In the genomic region with DNA sequence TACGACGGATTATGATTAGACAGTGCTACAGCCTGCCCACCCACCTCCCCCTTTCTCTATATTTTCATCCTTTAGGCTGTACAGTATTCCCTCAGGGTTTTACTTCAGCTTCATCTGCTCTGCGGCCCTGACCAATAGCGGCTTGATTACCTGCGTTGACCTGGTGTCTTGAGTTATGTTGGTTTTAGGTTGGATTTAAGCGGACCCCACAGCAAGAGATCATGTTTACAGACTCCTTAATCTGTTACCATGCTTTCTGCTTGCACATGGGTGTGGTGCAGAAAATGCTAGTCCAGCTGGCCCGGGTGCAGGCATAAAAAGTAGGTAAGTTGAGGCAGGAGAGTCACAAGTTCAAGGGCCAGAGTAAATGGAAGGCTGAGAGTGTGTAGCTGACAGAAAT, we compare ENCODE assay signal across 8 mouse cellular contexts. TPM values are rescaled to one million over a fixed set of nuclear protein-coding genes. Genes with fewer than 3 reads are reported as not detected.
DNase-seq lines count a peak whose midpoint lies in the region; ATAC-seq and TF ChIP-seq lines count a peak whose summit lies in the region.

No protein-coding gene starts in this region.

- no peak for ATAC-seq in heart, embryonic 16.5 days (replicated peaks; ENCODE audit: extremely low read depth, insufficient read depth, low FRiP score)
- ATAC-seq in liver, embryonic 16.5 days (ENCODE audit: low read depth): no peak
- no peak for ATAC-seq in activated CD4-positive, CD25-positive, alpha-beta regulatory T cell, adult 4 months

- H3K4me3 ChIP-seq in gastrocnemius, adult 2 months: no peak overlapping the region; the same call in 1 of the 2 replicates
- peak overlapping the region; percentile 95 for H3K4me3 ChIP-seq in E14TG2a.4 (replicated peaks; ENCODE audit: low read length)
- H3K4me3 ChIP-seq in heart, embryonic 16.5 days (ENCODE audit: low read length): peak overlapping the region; percentile 66
- peak overlapping the region; percentile 89 for H3K4me3 ChIP-seq in liver, embryonic 16.5 days (ENCODE audit: low read depth, low read length)

- peaks cover 41% of the 10 kb centered on the region for H3K4me1 ChIP-seq in E14TG2a.4 (replicated peaks; ENCODE audit: low read depth, low read length)
- peaks cover 36% of the 10 kb centered on the region for H3K4me1 ChIP-seq in heart, embryonic 16.5 days (ENCODE audit: control insufficient read depth, insufficient read depth, low read length)
- peaks cover 51% of the 10 kb centered on the region for H3K4me1 ChIP-seq in liver, embryonic 16.5 days (ENCODE audit: control insufficient read depth, low read depth, low read length)

- no peaks in the 10 kb centered on the region for H3K27me3 ChIP-seq in E14TG2a.4 (ENCODE audit: insufficient read depth, low read length)
- H3K27me3 ChIP-seq in heart, embryonic 16.5 days (ENCODE audit: control insufficient read depth, insufficient read depth, low read length): no peaks in the 10 kb centered on the region
- H3K27me3 ChIP-seq in liver, embryonic 16.5 days (ENCODE audit: control insufficient read depth, insufficient read depth, low read depth, low read length): no peaks in the 10 kb centered on the region

- H3K4me2 ChIP-seq in heart, embryonic 16.5 days (ENCODE audit: low read depth, low read length): peak overlapping the region; percentile 94
- peak overlapping the region; percentile 93 for H3K4me2 ChIP-seq in liver, embryonic 16.5 days (ENCODE audit: low read depth, low read length)

- intact Hi-C loops in gastrocnemius, adult 2 months (cut with DNase I): loop anchor here (5.0 kb wide), 1 partner anchor 49 kb away; the partner anchor contains the start of gene Sun1
- intact Hi-C loops in gastrocnemius, postnatal 14 days (cut with DNase I; ENCODE audit: low total_unique reads): no loop called here

- TF ChIP-seq CTCF in gastrocnemius, adult 2 months (IDR thresholded peaks at IDR 0.05): no peak
- TF ChIP-seq CTCF in E14TG2a.4 (conservative IDR thresholded peaks at IDR 0.05; ENCODE audit: low read length): no peak

- 78% methylated on average over 7 of the region's 7 CpGs for WGBS in heart, embryonic 16.5 days
- WGBS in liver, embryonic 16.5 days (ENCODE audit: insufficient replicate concordance): 77% methylated on average over 7 of the region's 7 CpGs

- H3K9ac ChIP-seq in heart, embryonic 16.5 days (ENCODE audit: low read length): peak overlapping the region; percentile 76
- peak overlapping the region; percentile 89 for H3K9ac ChIP-seq in liver, embryonic 16.5 days (ENCODE audit: low read depth, low read length)

- H3K36me3 ChIP-seq in E14TG2a.4 (ENCODE audit: insufficient read depth, low read length): peaks cover 70% of the 10 kb centered on the region
- peaks cover 30% of the 10 kb centered on the region for H3K36me3 ChIP-seq in heart, embryonic 16.5 days (ENCODE audit: control insufficient read depth, insufficient read depth)
- peaks cover 28% of the 10 kb centered on the region for H3K36me3 ChIP-seq in liver, embryonic 16.5 days (ENCODE audit: control insufficient read depth, insufficient read depth)

- no peaks in the 10 kb centered on the region for H3K9me3 ChIP-seq in E14TG2a.4 (ENCODE audit: low read length)
- H3K9me3 ChIP-seq in heart, embryonic 16.5 days (replicated peaks; ENCODE audit: control insufficient read depth, low read length): no peaks in the 10 kb centered on the region
- no peaks in the 10 kb centered on the region for H3K9me3 ChIP-seq in liver, embryonic 16.5 days (replicated peaks; ENCODE audit: control insufficient read depth, low read length)

- peak overlapping the region; percentile 99 for H3K27ac ChIP-seq in gastrocnemius, adult 2 months
- peak overlapping the region; percentile 79 for H3K27ac ChIP-seq in heart, embryonic 16.5 days (ENCODE audit: low read length)
- peak overlapping the region; percentile 84 for H3K27ac ChIP-seq in liver, embryonic 16.5 days (ENCODE audit: low read length)

- no peak for DNase-seq in gastrocnemius, adult 2 months
- no peak for DNase-seq in gastrocnemius, postnatal 14 days
- DNase-seq in thymus, postnatal 0 days (ENCODE audit: low spot score): no peak
- no peak for DNase-seq in kidney, adult 18-20 months

RNA-seq across cellular contexts. Expression of gene Get4, which starts 0.8 kb away (rescaled TPM):
- total RNA-seq in gastrocnemius, adult 2 months (2021): 10 to 100 TPM; 30.6 to 31.1 TPM
- 10 to 100 TPM; 36.2 to 39.8 TPM for total RNA-seq in gastrocnemius, postnatal 14 days (2021)
- polyA plus RNA-seq in heart, embryonic 16.5 days (2015; fragmentation: Nextera tagmentation; extraction: Ambion mirVana): 141 and 145 TPM in 2 replicates
- 90.0 and 98.0 TPM in 2 replicates for polyA plus RNA-seq in liver, embryonic 16.5 days (2015; fragmentation: Nextera tagmentation; extraction: Ambion mirVana)
- polyA plus RNA-seq in thymus, postnatal 0 days (2015; fragmentation: Nextera tagmentation; extraction: Ambion mirVana): 184 and 200 TPM in 2 replicates
- polyA plus RNA-seq in activated CD4-positive, CD25-positive, alpha-beta regulatory T cell, adult 4 months (2017; shearing (Covaris generic)): 10 to 100 TPM; 14.9 to 18.2 TPM

RNA-seq across cellular contexts. Expression of gene Sun1, which starts 50.8 kb away (rescaled TPM):
- total RNA-seq in gastrocnemius, adult 2 months (2021): 10 to 100 TPM; 39.5 to 43.3 TPM
- 10 to 100 TPM; 31.0 to 33.2 TPM for total RNA-seq in gastrocnemius, postnatal 14 days (2021)
- 35.7 and 41.5 TPM in 2 replicates for polyA plus RNA-seq in heart, embryonic 16.5 days (2015; fragmentation: Nextera tagmentation; extraction: Ambion mirVana)
- polyA plus RNA-seq in liver, embryonic 16.5 days (2015; fragmentation: Nextera tagmentation; extraction: Ambion mirVana): 19.6 TPM in 2 replicates
- polyA plus RNA-seq in thymus, postnatal 0 days (2015; fragmentation: Nextera tagmentation; extraction: Ambion mirVana): 19.0 and 19.4 TPM in 2 replicates
- 10 to 100 TPM; 29.3 to 33.5 TPM for polyA plus RNA-seq in activated CD4-positive, CD25-positive, alpha-beta regulatory T cell, adult 4 months (2017; shearing (Covaris generic))
